Mouse (Mus musculus): Measurements from ENCODE around the gene Hs3st2. TPM values are rescaled to one million over a fixed set of nuclear protein-coding genes. Genes with fewer than 3 reads are reported as not detected.

The Hs3st2 gene
- polyA plus RNA-seq, 1 experiment = not detected

DNA sequence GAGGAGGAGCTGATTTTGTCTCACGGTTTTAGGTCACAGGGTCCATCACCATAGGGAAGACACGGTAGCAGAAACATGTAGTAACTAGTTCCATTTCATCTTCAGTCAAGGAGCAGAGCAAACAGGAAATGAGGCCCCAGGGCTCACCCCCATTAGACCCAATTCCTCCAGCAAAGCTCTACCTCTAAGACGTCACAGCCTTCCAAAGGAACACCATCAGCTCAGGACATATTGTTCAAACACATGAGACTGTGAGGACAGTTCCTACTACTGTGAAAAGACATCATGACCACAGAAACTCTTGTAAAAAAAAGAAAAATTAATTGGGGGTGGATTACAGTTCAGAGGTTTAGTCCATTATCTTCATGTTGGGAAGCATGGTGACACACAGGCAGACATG lies 125.1 kb downstream of the Hs3st2 start:
- TF ChIP-seq TCF3 (IDR thresholded peaks at IDR 0.05; ENCODE audit: insufficient read length, low read depth) (no peak), CEBPB (IDR thresholded peaks at IDR 0.05; ENCODE audit: insufficient read depth, poor library complexity, severe bottlenecking) (no peak), E2F4 (IDR thresholded peaks at IDR 0.05; ENCODE audit: insufficient read depth) (no peak), SRF (IDR thresholded peaks at IDR 0.05; ENCODE audit: control insufficient read depth, insufficient read length, low read depth) (no peak), MYOG (IDR thresholded peaks at IDR 0.05; ENCODE audit: control insufficient read depth in 1 of 3, insufficient read depth in 1 of 3, insufficient read length in 2 of 3, low read depth in 2 of 3) (no peak), REST (IDR thresholded peaks at IDR 0.05; ENCODE audit: insufficient read depth, insufficient read length) (no peak), POLR2AphosphoS2 (IDR thresholded peaks at IDR 0.05; ENCODE audit: insufficient read length, low read depth) (no peak), POLR2A (IDR thresholded peaks at IDR 0.05; ENCODE audit: insufficient read length, low read depth) (no peak), TCF12 (IDR thresholded peaks at IDR 0.05; ENCODE audit: insufficient read depth, poor library complexity, severe bottlenecking) (no peak), MAX (IDR thresholded peaks at IDR 0.05; ENCODE audit: low read depth) (no peak), MYOD1 (IDR thresholded peaks at IDR 0.05; ENCODE audit: control insufficient read depth in 1 of 3, insufficient read length in 2 of 3, low read depth in 2 of 3) (no peak), USF1 (IDR thresholded peaks at IDR 0.05; ENCODE audit: low read depth) (no peak)
- H3K79me2 ChIP-seq (ENCODE audit: control insufficient read depth, insufficient read depth) = no peaks in the 10 kb centered on the region
- no peak overlapping the region for H3K4me2 ChIP-seq (ENCODE audit: low read depth)
- H3K36me3 ChIP-seq (ENCODE audit: control insufficient read depth, insufficient read depth) = no peaks in the 10 kb centered on the region
- H3K4me3 ChIP-seq = no peak overlapping the region
- no peaks in the 10 kb centered on the region for H3K27me3 ChIP-seq (ENCODE audit: control insufficient read depth, insufficient read depth, insufficient read length)
- no peak overlapping the region for H3ac ChIP-seq (ENCODE audit: control insufficient read depth, insufficient read length)

DNA sequence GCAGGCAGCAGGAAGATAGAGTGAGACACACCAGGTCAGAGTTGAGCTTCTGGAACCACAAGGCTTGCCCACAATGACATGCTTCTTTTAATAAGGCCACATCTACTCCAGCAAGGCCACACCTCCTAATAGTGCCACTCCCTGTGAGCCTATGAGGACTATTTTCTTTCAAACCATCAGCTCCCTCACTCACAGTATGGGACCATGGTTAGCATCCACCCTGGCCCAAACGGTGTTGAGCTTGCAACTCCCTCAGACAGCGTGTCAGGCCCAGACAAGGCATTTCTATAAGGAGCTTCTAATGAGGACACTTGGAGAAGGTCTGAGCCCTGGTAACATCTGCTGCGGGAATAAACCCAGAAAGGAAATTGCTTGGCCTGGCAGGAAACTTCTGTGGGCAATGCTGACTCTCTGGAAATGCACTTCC lies 125.5 kb downstream of the Hs3st2 start:
- no peaks in the 10 kb centered on the region for H3K36me3 ChIP-seq (ENCODE audit: control insufficient read depth, insufficient read depth)
- TF ChIP-seq TCF3 (IDR thresholded peaks at IDR 0.05; ENCODE audit: insufficient read length, low read depth) (no peak), CEBPB (IDR thresholded peaks at IDR 0.05; ENCODE audit: insufficient read depth, poor library complexity, severe bottlenecking) (no peak), SRF (IDR thresholded peaks at IDR 0.05; ENCODE audit: control insufficient read depth, insufficient read length, low read depth) (no peak), MYOD1 (IDR thresholded peaks at IDR 0.05; ENCODE audit: control insufficient read depth in 1 of 3, insufficient read length in 2 of 3, low read depth in 2 of 3) (no peak), POLR2A (IDR thresholded peaks at IDR 0.05; ENCODE audit: insufficient read length, low read depth) (no peak), TCF12 (IDR thresholded peaks at IDR 0.05; ENCODE audit: insufficient read depth, poor library complexity, severe bottlenecking) (no peak), REST (IDR thresholded peaks at IDR 0.05; ENCODE audit: insufficient read depth, insufficient read length) (no peak), USF1 (IDR thresholded peaks at IDR 0.05; ENCODE audit: low read depth) (no peak), MAX (IDR thresholded peaks at IDR 0.05; ENCODE audit: low read depth) (no peak)
- no peak overlapping the region for H3ac ChIP-seq (ENCODE audit: control insufficient read depth, insufficient read length)
- no peaks in the 10 kb centered on the region for H3K79me2 ChIP-seq (ENCODE audit: control insufficient read depth, insufficient read depth)
- no peak overlapping the region for H3K4me3 ChIP-seq
- H3K27me3 ChIP-seq (ENCODE audit: control insufficient read depth, insufficient read depth, insufficient read length) = no peaks in the 10 kb centered on the region
- H3K4me2 ChIP-seq (ENCODE audit: low read depth) = no peak overlapping the region

DNA sequence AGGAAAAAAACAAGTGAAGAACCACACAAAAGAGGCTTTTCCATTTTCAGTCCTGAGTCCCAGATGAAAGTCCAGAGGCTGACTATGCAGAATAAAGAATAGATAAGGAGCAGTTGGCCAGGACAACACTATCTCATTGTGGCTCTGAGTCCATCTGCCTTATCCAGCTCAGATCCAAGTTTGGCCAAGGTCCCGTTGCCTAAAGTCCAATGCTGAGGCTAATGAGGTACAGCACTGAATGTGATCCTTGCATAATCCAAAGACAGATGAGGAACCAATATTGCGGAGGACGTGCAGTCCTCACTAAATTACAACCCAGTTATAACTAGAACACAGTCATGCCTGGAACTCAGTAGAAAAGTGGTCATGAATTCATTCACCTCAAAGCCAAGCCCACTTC lies 130.5 kb downstream of the Hs3st2 start:
- Histone ChIP-seq H3K27me3 (ENCODE audit: control insufficient read depth, insufficient read depth, insufficient read length) (no peaks in the 10 kb centered on the region), H3K4me2 (ENCODE audit: low read depth) (no peak overlapping the region), H3ac (ENCODE audit: control insufficient read depth, insufficient read length) (no peak overlapping the region), H3K79me2 (ENCODE audit: control insufficient read depth, insufficient read depth) (no peaks in the 10 kb centered on the region), H3K4me3 (no peak overlapping the region), H3K36me3 (ENCODE audit: control insufficient read depth, insufficient read depth) (no peaks in the 10 kb centered on the region)
- no peak for TF ChIP-seq E2F4 (IDR thresholded peaks at IDR 0.05; ENCODE audit: insufficient read depth)
- TF ChIP-seq TCF12 (IDR thresholded peaks at IDR 0.05; ENCODE audit: insufficient read depth, poor library complexity, severe bottlenecking) = no peak
- TF ChIP-seq USF1 (IDR thresholded peaks at IDR 0.05; ENCODE audit: low read depth) = no peak
- TF ChIP-seq POLR2A (IDR thresholded peaks at IDR 0.05; ENCODE audit: insufficient read length, low read depth) = no peak
- TF ChIP-seq POLR2AphosphoS2 (IDR thresholded peaks at IDR 0.05; ENCODE audit: insufficient read length, low read depth) = no peak
- TF ChIP-seq SRF (IDR thresholded peaks at IDR 0.05; ENCODE audit: control insufficient read depth, insufficient read length, low read depth) = no peak
- TF ChIP-seq MYOD1 (IDR thresholded peaks at IDR 0.05; ENCODE audit: control insufficient read depth in 1 of 3, insufficient read length in 2 of 3, low read depth in 2 of 3) = no peak
- no peak for TF ChIP-seq CEBPB (IDR thresholded peaks at IDR 0.05; ENCODE audit: insufficient read depth, poor library complexity, severe bottlenecking)
- TF ChIP-seq REST (IDR thresholded peaks at IDR 0.05; ENCODE audit: insufficient read depth, insufficient read length) = no peak
- no peak for TF ChIP-seq MYOG (IDR thresholded peaks at IDR 0.05; ENCODE audit: control insufficient read depth in 1 of 3, insufficient read depth in 1 of 3, insufficient read length in 2 of 3, low read depth in 2 of 3)

- Histone ChIP-seq H3ac (ENCODE audit: control insufficient read depth, insufficient read length) (no peak overlapping the region), H3K79me2 (ENCODE audit: control insufficient read depth, insufficient read depth) (no peaks in the 10 kb centered on the region), H3K4me2 (ENCODE audit: low read depth) (no peak overlapping the region), H3K36me3 (ENCODE audit: control insufficient read depth, insufficient read depth) (no peaks in the 10 kb centered on the region), H3K27me3 (ENCODE audit: control insufficient read depth, insufficient read depth, insufficient read length) (no peaks in the 10 kb centered on the region), H3K4me3 (no peak overlapping the region)
- no peak for TF ChIP-seq MAX (IDR thresholded peaks at IDR 0.05; ENCODE audit: low read depth)
- no peak for TF ChIP-seq TCF3 (IDR thresholded peaks at IDR 0.05; ENCODE audit: insufficient read length, low read depth)
- no peak for TF ChIP-seq MYOD1 (IDR thresholded peaks at IDR 0.05; ENCODE audit: control insufficient read depth in 1 of 3, insufficient read length in 2 of 3, low read depth in 2 of 3)
- no peak for TF ChIP-seq SRF (IDR thresholded peaks at IDR 0.05; ENCODE audit: control insufficient read depth, insufficient read length, low read depth)
Observed at GRCm38 (mm10) chr7:121529023-121529422, 137.4 kb downstream of the Hs3st2 start.

- no peak overlapping the region for H3ac ChIP-seq (ENCODE audit: control insufficient read depth, insufficient read length)
- H3K36me3 ChIP-seq (ENCODE audit: control insufficient read depth, insufficient read depth) = no peaks in the 10 kb centered on the region
- no peaks in the 10 kb centered on the region for H3K79me2 ChIP-seq (ENCODE audit: control insufficient read depth, insufficient read depth)
- H3K4me2 ChIP-seq (ENCODE audit: low read depth) = no peak overlapping the region
- no peak overlapping the region for H3K4me3 ChIP-seq
- no peaks in the 10 kb centered on the region for H3K27me3 ChIP-seq (ENCODE audit: control insufficient read depth, insufficient read depth, insufficient read length)
- TF ChIP-seq REST (IDR thresholded peaks at IDR 0.05; ENCODE audit: insufficient read depth, insufficient read length) = no peak
- no peak for TF ChIP-seq POLR2AphosphoS2 (IDR thresholded peaks at IDR 0.05; ENCODE audit: insufficient read length, low read depth)
- TF ChIP-seq E2F4 (IDR thresholded peaks at IDR 0.05; ENCODE audit: insufficient read depth) = no peak
- no peak for TF ChIP-seq MAX (IDR thresholded peaks at IDR 0.05; ENCODE audit: low read depth)
- no peak for TF ChIP-seq MYOD1 (IDR thresholded peaks at IDR 0.05; ENCODE audit: control insufficient read depth in 1 of 3, insufficient read length in 2 of 3, low read depth in 2 of 3)
- TF ChIP-seq POLR2A (IDR thresholded peaks at IDR 0.05; ENCODE audit: insufficient read length, low read depth) = no peak
- no peak for TF ChIP-seq MYOG (IDR thresholded peaks at IDR 0.05; ENCODE audit: control insufficient read depth in 1 of 3, insufficient read depth in 1 of 3, insufficient read length in 2 of 3, low read depth in 2 of 3)
- no peak for TF ChIP-seq TCF3 (IDR thresholded peaks at IDR 0.05; ENCODE audit: insufficient read length, low read depth)
- TF ChIP-seq TCF12 (IDR thresholded peaks at IDR 0.05; ENCODE audit: insufficient read depth, poor library complexity, severe bottlenecking) = no peak
- no peak for TF ChIP-seq SRF (IDR thresholded peaks at IDR 0.05; ENCODE audit: control insufficient read depth, insufficient read length, low read depth)
- no peak for TF ChIP-seq CEBPB (IDR thresholded peaks at IDR 0.05; ENCODE audit: insufficient read depth, poor library complexity, severe bottlenecking)
- TF ChIP-seq USF1 (IDR thresholded peaks at IDR 0.05; ENCODE audit: low read depth) = no peak
Observed at GRCm38 (mm10) chr7:121533639-121534038, 142.0 kb downstream of the Hs3st2 start.

Measured in myocyte (in vitro differentiated cells).